Mouse (Mus musculus) limb, embryonic 14.5 days (tissue): Measurements from ENCODE around the gene Ctsq. TPM values are rescaled to one million over a fixed set of nuclear protein-coding genes. Genes with fewer than 3 reads are reported as not detected.
"Not testable (repeated sequence)": the region's sequence is repeated elsewhere in the genome, so short reads cannot be mapped to it uniquely, and the experiment has no call there.

Source experiments
- ATAC-seq: fragments of 200-750 bp; cut with Nextera tagmentation; 2 replicates; pipeline ENCODE4 v1.8.0; 2017; ENCODE audit warnings: low read depth, moderate number of reproducible peaks, moderate TSS enrichment; ENCODE audit not compliant: low FRiP score
- DNase-seq: peaks from one replicate; pipeline ENCODE4 v3.0.0-alpha.2; 2015; ENCODE audit warnings: low spot score
- H3K27ac ChIP-seq: fragments of 300-500 bp; sonication (generic); replicated peaks from 2 replicates; pipeline ENCODE4 v1.5.1; 2014; ENCODE audit warnings: low read depth, mild to moderate bottlenecking, low read length, moderate library complexity, mixed read lengths
- H3K27me3 ChIP-seq: fragments of 300-500 bp; sonication (generic); 2 replicates; pipeline ENCODE4 v1.6.1; 2014; ENCODE audit warnings: low read length, mixed read lengths; ENCODE audit not compliant: control insufficient read depth, insufficient read depth
- H3K36me3 ChIP-seq: fragments of 300-500 bp; sonication (generic); 2 replicates; pipeline ENCODE4 v1.6.1; 2014; ENCODE audit warnings: mild to moderate bottlenecking, low read length, moderate library complexity, mixed read lengths; ENCODE audit not compliant: control insufficient read depth, insufficient read depth
- H3K4me1 ChIP-seq: fragments of 300-500 bp; sonication (generic); 2 replicates; pipeline ENCODE4 v1.6.1; 2014; ENCODE audit warnings: antibody characterized with exemption, low read length, mixed read lengths; ENCODE audit not compliant: control insufficient read depth, insufficient read depth
- H3K4me2 ChIP-seq: fragments of 300-500 bp; sonication (generic); replicated peaks from 2 replicates; pipeline ENCODE4 v1.6.1; 2014; ENCODE audit warnings: low read depth, mild to moderate bottlenecking, low read length, moderate library complexity; ENCODE audit not compliant: severe bottlenecking
- H3K4me3 ChIP-seq: fragments of 300-500 bp; sonication (generic); replicated peaks from 2 replicates; pipeline ENCODE4 v1.5.1; 2014; ENCODE audit warnings: low read length
- H3K9ac ChIP-seq: fragments of 300-500 bp; sonication (generic); 2 replicates; pipeline ENCODE4 v1.6.1; 2014; ENCODE audit warnings: mild to moderate bottlenecking, low read depth, low read length, moderate library complexity; ENCODE audit not compliant: severe bottlenecking
- H3K9me3 ChIP-seq: fragments of 300-500 bp; sonication (generic); 2 replicates; pipeline ENCODE4 v1.6.1; 2016; ENCODE audit warnings: low read length; ENCODE audit not compliant: control insufficient read depth
- POLR2A ChIP-seq: fragments of 200-500 bp; IDR thresholded peaks from 2 replicates; pipeline ENCODE4 v1.8.0; 2012; ENCODE audit warnings: inconsistent platforms, mild to moderate bottlenecking, moderate library complexity, borderline replicate concordance; ENCODE audit not compliant: insufficient read depth, insufficient read length; ENCODE audit errors: extremely low read depth
- WGBS: fragments of 180-500 bp; shearing (Covaris S2); extraction: QIAGEN DNeasy Blood & Tissue Kit; methylation state at CpG from one replicate; pipeline ENCODE4 v1.1.7; 2014; 5-methylcytosine and 5-hydroxymethylcytosine counted together
- polyA plus RNA-seq, 2 experiments: library from polyadenylated mRNA; depleted of rRNA in 1 of 2; stranded (reverse) in 1 of 2; unstranded in 1 of 2; fragments of >200 nt; fragmentation: Nextera tagmentation in 1 of 2; extraction: Ambion mirVana in 1 of 2; gene quantifications; 2 replicates each; pipeline versions ENCODE4 v1.2.1 to v1.2.3; 2012 to 2014

The Ctsq gene
- polyA plus RNA-seq (2012; rRNA removed) (not detected in 2 replicates), polyA plus RNA-seq (2014; fragmentation: Nextera tagmentation; extraction: Ambion mirVana) (not detected in 2 replicates)

DNA sequence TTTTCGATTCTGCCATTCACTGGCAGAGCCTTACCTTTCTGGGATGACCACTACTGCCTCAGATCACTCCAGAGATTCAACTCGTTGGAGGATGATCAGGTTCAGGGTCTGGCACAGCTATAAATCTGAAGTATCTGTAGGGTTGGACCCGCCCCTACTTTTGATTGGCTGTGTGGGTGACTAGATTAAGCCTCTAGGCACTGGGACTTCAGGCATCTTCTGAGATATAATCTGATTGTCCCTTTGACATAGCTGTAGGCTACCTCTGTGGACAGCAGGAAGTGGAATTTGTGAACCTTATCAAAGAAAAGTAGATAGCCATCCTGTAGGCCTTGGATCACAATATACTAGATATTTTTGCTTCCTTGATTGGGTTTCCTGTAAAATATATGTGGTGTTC, at the start of gene Ctsq:
Gene Ctsq (minus strand): TSS at position 101 of the 400 bp plus-strand sequence.
- Histone ChIP-seq H3K4me2 (no peak within 1 kb of the TSS), H3K27me3 (no peaks in the 10 kb centered on the region), H3K9ac (no peak within 1 kb of the TSS), H3K36me3 (no peaks in the 10 kb centered on the region), H3K4me1 (no peaks in the 10 kb centered on the region), H3K9me3 (0 out of 2 replicates have a peak, but pooled peaks cover 3% of the 10 kb centered on the region), H3K4me3 (no peak within 1 kb of the TSS), H3K27ac (no peak within 1 kb of the TSS)
- ATAC-seq (no peak), DNase-seq (no peak)
- TF ChIP-seq POLR2A = no peak
- 50% methylated on average over 3 of the region's 3 CpGs for WGBS

DNA sequence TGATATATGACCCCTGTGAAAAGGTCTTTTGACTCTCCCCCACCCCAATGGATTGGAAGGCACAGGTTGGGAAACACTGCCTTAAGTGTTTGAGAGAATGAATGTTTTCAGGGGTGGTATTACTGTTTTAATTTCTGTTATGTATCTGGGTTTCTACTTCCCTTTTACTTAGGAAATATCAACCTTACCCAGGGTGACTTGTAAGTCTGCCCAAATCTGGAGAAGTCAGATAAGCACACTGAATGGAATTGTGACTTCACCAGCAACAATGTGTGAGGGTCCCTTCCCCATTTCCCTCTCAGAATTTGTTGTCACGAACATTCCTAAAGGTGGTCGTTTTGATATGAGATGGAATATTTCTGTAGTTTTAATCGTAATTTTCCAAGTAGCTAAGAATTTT, 17.6 kb downstream of the Ctsq start:
- no peak for ATAC-seq
- H3K9ac ChIP-seq = no peak overlapping the region
- H3K36me3 ChIP-seq = no peaks in the 10 kb centered on the region
- 88% methylated on average over 3 of the region's 3 CpGs for WGBS
- TF ChIP-seq POLR2A = no peak
- no peak for DNase-seq
- H3K4me2 ChIP-seq = no peak overlapping the region
- H3K27me3 ChIP-seq = no peaks in the 10 kb centered on the region
- no peak overlapping the region for H3K27ac ChIP-seq
- H3K4me3 ChIP-seq = no peak overlapping the region
- H3K4me1 ChIP-seq = no peaks in the 10 kb centered on the region
- H3K9me3 ChIP-seq = no peaks in the 10 kb centered on the region

DNA sequence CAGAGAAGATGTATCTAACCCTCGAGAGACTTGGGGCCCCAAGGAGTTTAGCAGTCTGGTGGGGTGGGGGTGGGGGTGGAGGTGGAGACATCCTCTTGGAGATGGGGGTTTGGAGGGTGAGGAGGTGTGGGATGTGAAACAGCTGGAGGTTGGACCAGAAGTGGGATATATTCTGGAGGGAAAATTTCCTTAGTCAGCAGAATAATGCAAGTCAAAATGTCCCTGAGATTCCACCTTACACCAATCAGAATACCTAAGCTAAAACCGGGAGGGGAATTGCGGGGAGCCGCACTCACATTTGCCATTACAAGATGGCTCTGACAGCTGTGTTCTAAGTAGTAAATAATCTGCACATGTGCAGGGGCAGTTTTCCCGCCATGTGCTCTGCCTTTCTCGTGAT, 18.6 kb downstream of the Ctsq start:
- Histone ChIP-seq H3K9ac (no peak overlapping the region), H3K4me3 (no peak overlapping the region), H3K36me3 (no peaks in the 10 kb centered on the region), H3K9me3 (no peaks in the 10 kb centered on the region), H3K4me2 (no peak overlapping the region), H3K27ac (no peak overlapping the region), H3K4me1 (no peaks in the 10 kb centered on the region), H3K27me3 (no peaks in the 10 kb centered on the region)
- no peak for ATAC-seq
- WGBS = 87% methylated on average over 4 of the region's 6 CpGs
- DNase-seq = no peak
- TF ChIP-seq POLR2A = no peak

GRCm38 (mm10) chr13:61010171-61010570, 30.3 kb downstream of the Ctsq start:
- no peaks in the 10 kb centered on the region for H3K4me1 ChIP-seq
- H3K36me3 ChIP-seq = no peaks in the 10 kb centered on the region
- H3K9me3 ChIP-seq = peaks cover 5% of the 10 kb centered on the region; the same call in 1 of the 2 replicates
- TF ChIP-seq POLR2A = no peak
- 78% methylated on average over 4 of the region's 4 CpGs for WGBS
- H3K27ac ChIP-seq = no peak overlapping the region
- no peak for DNase-seq
- no peaks in the 10 kb centered on the region for H3K27me3 ChIP-seq
- ATAC-seq = no peak
- no peak overlapping the region for H3K4me3 ChIP-seq
- no peak overlapping the region for H3K9ac ChIP-seq
- H3K4me2 ChIP-seq = no peak overlapping the region

- no peaks in the 10 kb centered on the region for H3K4me1 ChIP-seq
- no peaks in the 10 kb centered on the region for H3K36me3 ChIP-seq
- DNase-seq = no peak
- no peak for ATAC-seq
- peaks cover 5% of the 10 kb centered on the region; the same call in 1 of the 2 replicates for H3K9me3 ChIP-seq
- no peak within 1 kb of the TSS for H3K4me2 ChIP-seq
- TF ChIP-seq POLR2A = no peak
- H3K27ac ChIP-seq = no peak within 1 kb of the TSS
- no peaks in the 10 kb centered on the region for H3K27me3 ChIP-seq
- no peak within 1 kb of the TSS for H3K4me3 ChIP-seq
- no peak within 1 kb of the TSS for H3K9ac ChIP-seq
- WGBS = 81% methylated on average over 3 of the region's 3 CpGs
These were observed 34.6 kb downstream of the Ctsq start, which contains the start of gene Ctsj for GRCm38 (mm10) chr13:61005859-61006258. Gene Ctsj (minus strand): TSS chr13:61005959.

- H3K9ac ChIP-seq = no peak overlapping the region
- H3K4me3 ChIP-seq = no peak overlapping the region
- TF ChIP-seq POLR2A = no peak
- ATAC-seq (no peak), DNase-seq (no peak)
- H3K36me3 ChIP-seq = no peaks in the 10 kb centered on the region
- H3K27ac ChIP-seq = no peak overlapping the region
- H3K4me2 ChIP-seq = no peak overlapping the region
- H3K4me1 ChIP-seq = no peaks in the 10 kb centered on the region
- H3K27me3 ChIP-seq = no peaks in the 10 kb centered on the region
- 64% methylated on average over 2 of the region's 2 CpGs for WGBS
- no peaks in the 10 kb centered on the region; the same call in 1 of the 2 replicates for H3K9me3 ChIP-seq
These were observed 42.8 kb downstream of the Ctsq start for GRCm38 (mm10) chr13:60997600-60997999.

- WGBS = 94% methylated on average over 4 of the region's 5 CpGs
- not testable (repeated sequence) for DNase-seq, H3K4me3 ChIP-seq, H3K9me3 ChIP-seq, H3K27ac ChIP-seq, H3K4me1 ChIP-seq, H3K36me3 ChIP-seq, H3K4me2 ChIP-seq, H3K27me3 ChIP-seq, ATAC-seq, H3K9ac ChIP-seq
These were observed 53.5 kb downstream of the Ctsq start for GRCm38 (mm10) chr13:60986915-60987314.
